Mouse (Mus musculus): ENCODE measurements at regions not wholly inside any gene's neighbourhood (a gene's known extent, or its start where the extent isn't known, plus 50 kb on each side); places are given as distances from the start of the nearest gene placed in this dataset.

DNA sequence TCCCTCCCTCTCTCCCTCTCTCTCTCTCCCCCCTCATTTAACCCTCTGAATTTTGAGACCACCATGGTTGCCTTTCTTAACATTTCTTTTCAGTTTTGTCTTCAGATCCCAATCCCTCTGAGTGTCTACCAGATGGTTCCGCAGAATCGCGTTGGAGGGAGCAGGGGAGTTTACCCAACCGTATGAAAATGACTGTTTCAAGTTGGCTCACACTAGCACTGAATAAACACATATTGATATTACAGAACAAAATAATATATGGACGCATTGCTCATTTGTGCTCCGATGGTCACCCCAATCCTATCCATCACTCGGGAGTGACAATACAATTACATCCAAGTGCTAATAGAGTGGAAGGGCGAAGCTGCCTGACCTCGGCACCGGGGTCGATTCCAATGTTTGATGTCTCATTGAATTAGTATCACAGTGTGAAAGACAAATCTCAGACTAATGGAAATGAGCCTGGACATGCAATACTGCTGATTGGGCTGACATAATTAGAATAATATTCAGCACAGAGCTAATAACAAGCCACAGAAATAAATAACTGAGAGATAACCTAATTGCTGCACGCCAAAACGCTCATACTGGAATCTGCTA lies 115.3 kb downstream of the Anxa2 start:
- TF ChIP-seq POLR2A (IDR thresholded peaks at IDR 0.05; ENCODE audit: extremely low read depth, insufficient read depth, low read length), result no peak
- no peak for TF ChIP-seq CTCF (IDR thresholded peaks at IDR 0.05; ENCODE audit: low read depth, low read length)
